Mouse (Mus musculus): ENCODE measurements around the gene Mpdu1.

DNA sequence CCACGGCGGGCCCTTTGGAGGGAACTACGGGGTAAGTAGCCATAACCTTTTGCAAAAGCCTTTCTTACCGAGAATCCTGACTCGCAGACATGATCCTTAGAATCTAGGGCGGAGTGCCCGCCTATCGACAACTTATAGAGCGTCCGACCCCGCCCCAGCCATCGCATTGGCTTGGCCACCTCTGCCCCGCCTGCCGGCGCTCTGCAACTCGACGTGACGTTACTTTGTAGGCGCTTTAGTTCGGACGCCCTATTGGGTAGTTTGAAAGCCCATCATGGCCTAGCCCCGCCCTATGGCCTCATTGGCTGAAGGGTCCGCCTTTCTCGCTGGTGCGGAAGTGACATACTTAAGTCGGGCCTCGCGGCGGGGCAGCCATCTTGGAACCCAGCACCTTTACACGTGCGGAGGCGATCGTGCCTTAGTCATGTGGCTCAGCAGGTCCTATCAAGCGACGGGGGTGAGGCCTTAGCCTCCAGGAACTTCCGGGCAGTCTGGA lies 9.8 kb upstream of the Mpdu1 start, which contains the start of gene Eif4a1:
- peak; percentile 95 for TF ChIP-seq POLR2A (IDR thresholded peaks at IDR 0.05; ENCODE audit: insufficient read depth, low read depth, low read length)
- TF ChIP-seq CTCF (IDR thresholded peaks at IDR 0.05; ENCODE audit: insufficient read depth, low read depth, low read length), result no peak

Measured in olfactory bulb, adult 2 months (tissue).